Mouse (Mus musculus): ENCODE measurements around the gene Perm1. TPM values are rescaled to one million over a fixed set of nuclear protein-coding genes. Genes with fewer than 3 reads are reported as not detected.

Perm1 gene
- total and polyA plus RNA-seq, 2 experiments from 2014 or later: 42.9 to 68.3 TPM

DNA sequence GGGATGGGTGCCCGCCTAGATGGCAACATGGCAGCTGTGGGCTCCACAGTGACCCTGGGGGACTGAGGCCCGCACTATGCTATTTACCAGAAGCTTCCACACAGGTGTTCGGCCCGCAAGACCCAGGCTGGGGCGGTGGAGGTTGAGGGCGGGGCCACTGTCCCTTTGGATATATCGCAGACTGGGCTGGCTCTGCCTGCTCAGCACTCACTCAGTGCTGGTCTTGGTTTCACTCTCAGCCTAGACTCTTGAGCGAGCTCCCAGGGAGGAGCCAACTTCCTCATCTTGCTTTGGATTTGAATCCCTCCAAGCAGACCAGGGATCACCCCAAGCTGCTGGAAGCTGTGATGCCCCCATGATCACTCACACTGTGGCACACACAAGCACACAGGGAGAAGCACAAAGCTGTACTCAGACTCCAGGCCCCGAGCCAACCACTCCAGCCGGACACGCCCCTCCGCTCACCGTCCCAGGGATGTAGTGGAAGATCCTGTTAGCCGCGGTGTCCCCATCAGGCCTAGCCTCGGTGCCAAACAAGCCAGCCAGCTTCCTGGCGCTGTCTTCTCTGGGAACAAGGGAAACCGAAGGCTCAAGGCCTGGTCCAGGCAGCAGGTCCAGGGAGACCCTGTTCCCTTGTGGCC is 12.2 kb downstream of the Perm1 start:
- DNase-seq (ENCODE audit: low spot score) (no peak), ATAC-seq (ENCODE audit: insufficient read depth, low read depth) (peak; percentile 40; the same call in 1 of the 2 replicates)
- H3K4me1 ChIP-seq (ENCODE audit: control insufficient read depth, insufficient read depth): peaks cover 9% of the 10 kb centered on the region
- peaks cover 46% of the 10 kb centered on the region for H3K36me3 ChIP-seq (replicated peaks; ENCODE audit: control insufficient read depth, insufficient read depth, low read length)
- H3K9ac ChIP-seq (replicated peaks; ENCODE audit: low read depth, low read length): no peak overlapping the region
- peak overlapping the region; percentile 20; the same call in 1 of the 2 replicates for H3K4me2 ChIP-seq (ENCODE audit: low read depth, low read length)
- WGBS: 32% methylated on average over 18 of the region's 18 CpGs
- no peak overlapping the region for H3K4me3 ChIP-seq (ENCODE audit: low read depth, low read length)
- H3K27me3 ChIP-seq (ENCODE audit: control insufficient read depth, insufficient read depth, low read length): no peaks in the 10 kb centered on the region
- no peaks in the 10 kb centered on the region for H3K9me3 ChIP-seq (replicated peaks; ENCODE audit: control insufficient read depth, low read length)
- TF ChIP-seq EP300 (IDR thresholded peaks at IDR 0.05; ENCODE audit: low read depth): no peak
- H3K27ac ChIP-seq (ENCODE audit: low read depth): no peak overlapping the region

DNA sequence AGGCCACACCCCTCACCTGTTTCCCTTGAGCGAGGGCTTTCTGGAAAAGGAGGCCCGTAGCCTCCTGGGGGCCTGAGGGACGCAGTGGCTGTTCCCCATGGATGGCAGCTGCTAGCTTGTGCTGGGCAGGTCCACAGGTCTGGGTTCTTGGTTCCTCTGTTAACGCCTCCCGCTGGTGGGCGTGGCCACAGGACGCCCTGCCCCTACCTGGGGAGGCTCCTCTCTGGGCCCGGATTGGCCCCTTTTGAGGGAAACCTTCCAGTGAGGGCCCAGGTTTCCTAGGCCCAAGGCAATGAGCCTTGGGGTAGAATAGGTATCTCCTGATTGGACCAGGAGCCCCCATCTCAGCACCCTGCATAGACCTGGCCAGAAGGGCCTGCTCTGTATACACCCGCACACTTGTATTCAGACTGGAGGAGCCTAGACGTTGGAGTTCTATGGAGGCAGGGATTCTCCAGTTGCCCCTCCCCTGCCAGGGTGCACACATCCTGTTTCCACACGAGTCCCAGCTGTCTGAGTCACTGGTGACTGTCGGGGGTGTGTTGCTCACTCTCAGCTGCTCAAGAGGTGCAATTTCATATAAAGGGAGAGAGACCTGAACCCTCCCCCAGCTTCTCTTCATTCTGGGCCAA is 12.8 kb downstream of the Perm1 start:
- Histone ChIP-seq H3K27ac (ENCODE audit: low read depth) (no peak overlapping the region), H3K4me3 (ENCODE audit: low read depth, low read length) (no peak overlapping the region), H3K4me2 (ENCODE audit: low read depth, low read length) (peak overlapping the region; percentile 20; the same call in 1 of the 2 replicates), H3K27me3 (ENCODE audit: control insufficient read depth, insufficient read depth, low read length) (no peaks in the 10 kb centered on the region), H3K4me1 (ENCODE audit: control insufficient read depth, insufficient read depth) (peaks cover 11% of the 10 kb centered on the region), H3K36me3 (replicated peaks; ENCODE audit: control insufficient read depth, insufficient read depth, low read length) (peaks cover 40% of the 10 kb centered on the region), H3K9ac (replicated peaks; ENCODE audit: low read depth, low read length) (no peak overlapping the region), H3K9me3 (replicated peaks; ENCODE audit: control insufficient read depth, low read length) (no peaks in the 10 kb centered on the region)
- no peak for DNase-seq (ENCODE audit: low spot score)
- no peak for TF ChIP-seq CTCF (IDR thresholded peaks at IDR 0.05; ENCODE audit: low read depth)
- TF ChIP-seq EP300 (IDR thresholded peaks at IDR 0.05; ENCODE audit: low read depth): no peak
- ATAC-seq (ENCODE audit: insufficient read depth, low read depth): 0 out of 2 replicates have a peak, but pooled peaks have one; percentile 3
- 32% methylated on average over 12 of the region's 12 CpGs for WGBS

DNA sequence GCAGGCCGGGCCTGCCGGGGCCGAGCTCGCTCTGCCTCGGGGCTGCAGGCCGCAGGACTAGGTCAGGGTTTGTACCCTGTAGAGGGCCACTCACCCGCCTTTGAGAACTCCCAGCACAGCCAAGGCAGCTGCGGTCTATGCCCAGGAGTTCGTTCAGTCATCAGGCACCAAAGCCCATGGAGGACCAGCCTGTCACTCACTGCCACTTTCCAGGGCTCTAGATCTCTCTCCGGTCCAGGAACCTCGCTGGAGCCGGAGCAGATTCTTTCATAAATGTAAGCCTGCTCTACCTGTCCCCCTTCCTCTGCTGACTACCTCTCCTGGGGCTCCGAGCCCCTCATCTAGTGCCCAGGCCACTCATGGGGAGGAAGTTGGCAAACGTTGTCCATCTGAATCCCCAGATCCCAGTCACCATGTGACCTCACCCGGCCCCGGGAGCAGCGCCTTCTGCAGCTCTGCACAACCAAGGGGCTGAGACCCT is 18.4 kb downstream of the Perm1 start:
- 10% methylated on average over 17 of the region's 17 CpGs for whole genome bisulfite sequencing
- Histone ChIP-seq H3K4me1 (ENCODE audit: control insufficient read depth, insufficient read depth) (peaks cover 6% of the 10 kb centered on the region), H3K9me3 (replicated peaks; ENCODE audit: control insufficient read depth, low read length) (no peaks in the 10 kb centered on the region), H3K27ac (ENCODE audit: low read depth) (peak overlapping the region; percentile 71), H3K27me3 (ENCODE audit: control insufficient read depth, insufficient read depth, low read length) (no peaks in the 10 kb centered on the region), H3K4me3 (ENCODE audit: low read depth, low read length) (peak overlapping the region; percentile 71), H3K4me2 (ENCODE audit: low read depth, low read length) (peak overlapping the region; percentile 64), H3K9ac (replicated peaks; ENCODE audit: low read depth, low read length) (peak overlapping the region; percentile 34), H3K36me3 (replicated peaks; ENCODE audit: control insufficient read depth, insufficient read depth, low read length) (peaks cover 44% of the 10 kb centered on the region)
- DNase-seq (ENCODE audit: low spot score) (no peak), ATAC-seq (ENCODE audit: insufficient read depth, low read depth) (no peak)
- TF ChIP-seq EP300 (IDR thresholded peaks at IDR 0.05; ENCODE audit: low read depth) (no peak), CTCF (IDR thresholded peaks at IDR 0.05; ENCODE audit: low read depth) (no peak)

DNA sequence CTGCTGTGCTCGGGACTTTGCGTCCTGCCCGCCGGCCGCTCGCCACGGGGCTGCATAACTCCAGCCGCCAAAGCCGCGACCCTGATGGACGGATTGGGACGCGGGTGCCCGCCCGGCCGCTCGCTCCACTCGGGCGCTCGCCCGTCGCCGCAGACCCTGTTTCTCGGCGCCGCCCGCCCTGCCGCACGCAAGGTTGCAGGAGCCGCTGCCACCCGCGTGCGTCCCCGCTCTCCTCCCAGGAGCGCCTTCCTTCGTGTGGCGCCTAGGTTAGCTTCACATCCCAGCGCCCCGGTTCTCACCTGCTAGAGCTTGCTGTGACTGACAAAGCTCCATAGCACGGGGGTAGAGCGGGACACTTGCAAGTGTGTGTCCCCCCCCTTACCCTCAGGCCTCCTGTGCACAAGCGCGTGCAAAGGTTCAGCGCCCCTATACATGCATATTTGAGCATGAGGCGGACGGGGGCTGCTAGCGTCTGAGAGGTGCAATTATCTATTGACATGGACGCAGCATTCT is 19.1 kb downstream of the Perm1 start, which contains the start of gene Plekhn1:
Gene Plekhn1 (minus strand): TSS at position 157 of the 513 bp plus-strand sequence.
- H3K4me1 ChIP-seq (ENCODE audit: control insufficient read depth, insufficient read depth): peaks cover 6% of the 10 kb centered on the region
- H3K27me3 ChIP-seq (ENCODE audit: control insufficient read depth, insufficient read depth, low read length): no peaks in the 10 kb centered on the region
- H3K27ac ChIP-seq (ENCODE audit: low read depth): peak within 1 kb of the TSS; percentile 83
- peak within 1 kb of the TSS; percentile 64 for H3K4me2 ChIP-seq (ENCODE audit: low read depth, low read length)
- under 1% methylated on average over 30 of the region's 48 CpGs for WGBS
- peak; percentile 36 for ATAC-seq (ENCODE audit: insufficient read depth, low read depth)
- H3K36me3 ChIP-seq (replicated peaks; ENCODE audit: control insufficient read depth, insufficient read depth, low read length): peaks cover 45% of the 10 kb centered on the region
- peak within 1 kb of the TSS; percentile 61 for H3K9ac ChIP-seq (replicated peaks; ENCODE audit: low read depth, low read length)
- no peaks in the 10 kb centered on the region for H3K9me3 ChIP-seq (replicated peaks; ENCODE audit: control insufficient read depth, low read length)
- TF ChIP-seq EP300 (IDR thresholded peaks at IDR 0.05; ENCODE audit: low read depth) (no peak), CTCF (IDR thresholded peaks at IDR 0.05; ENCODE audit: low read depth) (no peak)
- H3K4me3 ChIP-seq (ENCODE audit: low read depth, low read length): peak within 1 kb of the TSS; percentile 75
- no peak for DNase-seq (ENCODE audit: low spot score)

DNA sequence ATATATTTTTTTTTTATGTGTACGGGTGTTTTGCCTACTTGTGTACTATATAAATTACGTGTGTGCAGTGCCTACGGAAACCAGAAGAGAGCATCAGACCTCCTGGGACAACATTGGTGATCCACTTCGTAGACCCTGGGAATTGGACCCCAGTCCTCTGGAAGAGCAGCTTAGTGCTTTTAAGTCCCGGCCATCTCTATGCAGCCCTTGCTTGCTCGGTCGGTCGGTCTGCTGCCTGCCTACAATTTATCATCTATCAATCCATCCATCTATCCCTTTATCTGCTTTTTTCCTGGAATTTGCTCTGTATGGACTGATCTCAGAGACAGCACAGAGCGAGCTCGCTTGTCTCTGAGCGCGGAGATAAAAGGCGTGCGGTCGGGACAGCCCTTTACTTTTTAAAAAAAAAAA is 19.7 kb downstream of the Perm1 start:
- DNase-seq (ENCODE audit: low spot score) (peak; percentile 45), ATAC-seq (ENCODE audit: insufficient read depth, low read depth) (peak; percentile 40)
- TF ChIP-seq EP300 (IDR thresholded peaks at IDR 0.05; ENCODE audit: low read depth) (no peak), CTCF (IDR thresholded peaks at IDR 0.05; ENCODE audit: low read depth) (0 out of 2 replicates have a peak, but pooled peaks have one; percentile 15)
- under 1% methylated on average over 15 of the region's 15 CpGs for WGBS
- Histone ChIP-seq H3K9ac (replicated peaks; ENCODE audit: low read depth, low read length) (peak overlapping the region; percentile 61; the same call in 1 of the 2 replicates), H3K4me1 (ENCODE audit: control insufficient read depth, insufficient read depth) (peaks cover 6% of the 10 kb centered on the region), H3K27me3 (ENCODE audit: control insufficient read depth, insufficient read depth, low read length) (no peaks in the 10 kb centered on the region), H3K4me3 (ENCODE audit: low read depth, low read length) (peak overlapping the region; percentile 75), H3K36me3 (replicated peaks; ENCODE audit: control insufficient read depth, insufficient read depth, low read length) (peaks cover 45% of the 10 kb centered on the region), H3K27ac (ENCODE audit: low read depth) (peak overlapping the region; percentile 83; the same call in 1 of the 2 replicates), H3K4me2 (ENCODE audit: low read depth, low read length) (peak overlapping the region; percentile 64), H3K9me3 (replicated peaks; ENCODE audit: control insufficient read depth, low read length) (no peaks in the 10 kb centered on the region)

Data from heart, postnatal 0 days (tissue).